Mouse (Mus musculus) hindbrain, embryonic 14.5 days (tissue): Measurements from ENCODE around the gene Cfb. TPM values are rescaled to one million over a fixed set of nuclear protein-coding genes. Genes with fewer than 3 reads are reported as not detected.

Experiments used
- ATAC-seq: fragments of 200-750 bp; cut with Nextera tagmentation; 2 replicates; pipeline ENCODE4 v1.8.0; 2017; ENCODE audit warnings: moderate number of reproducible peaks, mild to moderate bottlenecking, moderate TSS enrichment, moderate library complexity; ENCODE audit not compliant: low FRiP score
- DNase-seq: peaks from one replicate; pipeline ENCODE4 v3.0.0-alpha.2; 2015; ENCODE audit warnings: low spot score
- H3K27ac ChIP-seq: fragments of 300-500 bp; sonication (generic); 2 replicates; pipeline ENCODE4 v1.5.1; 2014; ENCODE audit warnings: mild to moderate bottlenecking, moderate library complexity
- H3K27me3 ChIP-seq: fragments of 300-500 bp; sonication (generic); 2 replicates; pipeline ENCODE4 v1.6.1; 2014; ENCODE audit warnings: mild to moderate bottlenecking, low read length, mixed read lengths; ENCODE audit not compliant: control insufficient read depth, insufficient read depth
- H3K36me3 ChIP-seq: fragments of 300-500 bp; sonication (generic); replicated peaks from 2 replicates; pipeline ENCODE4 v1.6.1; 2014; ENCODE audit not compliant: control insufficient read depth, insufficient read depth
- H3K4me1 ChIP-seq: fragments of 300-500 bp; sonication (generic); replicated peaks from 2 replicates; pipeline ENCODE4 v1.6.1; 2014; ENCODE audit warnings: antibody characterized with exemption, low read length, mixed read lengths; ENCODE audit not compliant: control insufficient read depth, insufficient read depth
- H3K4me2 ChIP-seq: fragments of 300-500 bp; sonication (generic); replicated peaks from 2 replicates; pipeline ENCODE4 v1.6.1; 2014; ENCODE audit warnings: mild to moderate bottlenecking, moderate library complexity
- H3K4me3 ChIP-seq: fragments of 300-500 bp; sonication (generic); replicated peaks from 2 replicates; pipeline ENCODE4 v1.5.1; 2014; ENCODE audit warnings: mild to moderate bottlenecking, low read length
- H3K9ac ChIP-seq: fragments of 300-500 bp; sonication (generic); 2 replicates; pipeline ENCODE4 v1.6.1; 2014
- H3K9me3 ChIP-seq: fragments of 300-500 bp; sonication (generic); 2 replicates; pipeline ENCODE4 v1.6.1; 2016; ENCODE audit warnings: low read length; ENCODE audit not compliant: control insufficient read depth
- WGBS: fragments of 180-500 bp; shearing (Covaris S2); extraction: QIAGEN DNeasy Blood & Tissue Kit; methylation state at CpG from one replicate; pipeline ENCODE4 v1.1.7; 2014; 5-methylcytosine and 5-hydroxymethylcytosine counted together
- polyA plus RNA-seq: library from polyadenylated mRNA; unstranded; fragments of >200 nt; fragmentation: Nextera tagmentation; extraction: Ambion mirVana; gene quantifications from 2 replicates; pipeline ENCODE4 v1.2.1, GENCODE M21; 2014

The Cfb gene
- polyA plus RNA-seq, 1 experiment from 2014 or later, result 2.3 TPM

DNA sequence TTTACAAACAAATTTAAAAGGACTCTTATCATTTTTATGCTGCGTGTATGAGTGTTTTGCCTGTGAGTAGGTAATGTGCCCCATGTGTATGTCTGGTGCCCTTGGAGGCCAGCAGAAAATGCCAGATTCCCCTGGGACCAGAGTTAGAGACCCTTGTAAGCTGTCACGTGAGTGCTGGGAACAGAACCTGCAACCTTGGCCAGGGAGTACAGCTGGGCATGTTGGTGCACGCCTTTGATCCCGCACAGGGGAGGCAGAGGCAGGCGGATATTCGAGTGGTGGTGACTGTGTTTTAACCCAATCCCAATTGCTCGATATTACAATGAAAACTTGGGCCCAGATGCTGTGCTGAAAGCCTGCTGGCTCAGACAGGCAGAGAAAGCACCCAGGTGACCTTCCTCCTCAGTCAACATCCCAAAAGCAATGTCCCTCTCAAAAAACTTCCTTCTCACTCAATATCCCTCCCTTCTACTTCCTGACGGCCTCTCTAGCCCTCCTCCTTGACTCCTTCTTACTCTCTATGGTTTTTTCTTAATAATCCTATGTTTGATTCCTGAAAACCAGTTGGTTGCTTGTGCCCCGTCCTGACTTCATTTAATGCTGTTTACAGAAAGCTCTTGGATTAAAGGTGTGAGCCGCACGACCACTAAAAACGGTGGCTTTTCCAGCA is 27.9 kb upstream of the Cfb start:
- Histone ChIP-seq H3K9me3 (no peaks in the 10 kb centered on the region), H3K27me3 (no peaks in the 10 kb centered on the region), H3K27ac (no peak overlapping the region), H3K4me1 (peaks cover 1% of the 10 kb centered on the region; the same call in 1 of the 2 replicates), H3K4me2 (no peak overlapping the region), H3K9ac (no peak overlapping the region), H3K36me3 (no peaks in the 10 kb centered on the region), H3K4me3 (no peak overlapping the region)
- WGBS, result 91% methylated on average over 12 of the region's 12 CpGs
- ATAC-seq (no peak), DNase-seq (no peak)

DNA sequence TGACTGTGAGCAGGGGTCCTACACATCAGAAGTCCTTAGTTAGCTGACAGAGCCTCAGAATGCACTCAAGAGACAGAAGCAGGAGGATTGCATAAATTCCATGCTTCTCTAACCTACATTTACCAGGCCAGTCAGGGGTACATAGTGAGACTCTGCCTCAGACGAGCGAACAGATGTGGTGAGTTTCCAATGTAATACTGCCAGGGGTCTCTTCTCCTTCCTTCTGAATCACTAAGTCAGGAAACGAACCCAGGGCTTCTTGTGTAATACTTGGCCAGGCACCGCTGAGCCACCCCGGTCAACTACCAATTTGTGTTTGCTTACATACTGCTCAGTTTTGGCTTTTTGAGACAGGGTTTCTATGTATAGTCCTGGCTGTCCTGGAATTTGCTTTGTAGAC is 25.6 kb upstream of the Cfb start:
- Histone ChIP-seq H3K9ac (no peak overlapping the region), H3K4me1 (no peaks in the 10 kb centered on the region), H3K27me3 (no peaks in the 10 kb centered on the region), H3K27ac (no peak overlapping the region), H3K9me3 (no peaks in the 10 kb centered on the region), H3K36me3 (no peaks in the 10 kb centered on the region), H3K4me2 (no peak overlapping the region), H3K4me3 (no peak overlapping the region)
- ATAC-seq (no peak), DNase-seq (no peak)
- WGBS, result 89% methylated on average over 5 of the region's 5 CpGs

DNA sequence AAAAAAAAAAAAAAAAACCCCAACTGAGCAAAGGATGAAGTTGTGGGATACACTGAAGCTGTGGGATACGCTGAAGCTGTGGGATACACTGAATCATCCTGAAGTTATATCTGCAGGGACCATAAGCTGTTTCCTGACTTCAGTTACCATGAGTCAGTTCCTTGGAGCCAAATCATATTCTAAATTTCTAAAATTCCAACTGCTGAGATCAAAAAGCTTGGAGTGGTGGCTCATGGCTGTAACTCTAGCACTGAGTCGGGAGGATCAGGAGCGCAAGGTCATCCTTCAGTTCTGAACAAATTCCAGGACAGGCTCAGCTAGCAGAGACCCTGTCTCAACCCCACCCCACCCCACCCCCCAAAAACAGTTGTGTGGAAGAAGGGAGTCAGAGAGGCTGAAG is 23.3 kb upstream of the Cfb start:
- no peak for ATAC-seq
- H3K4me2 ChIP-seq, result no peak overlapping the region
- no peak overlapping the region for H3K27ac ChIP-seq
- H3K9me3 ChIP-seq, result no peaks in the 10 kb centered on the region
- no peak overlapping the region for H3K9ac ChIP-seq
- WGBS, result 79% methylated on average over 3 of the region's 3 CpGs
- no peaks in the 10 kb centered on the region for H3K36me3 ChIP-seq
- no peaks in the 10 kb centered on the region for H3K4me1 ChIP-seq
- H3K27me3 ChIP-seq, result no peaks in the 10 kb centered on the region
- no peak for DNase-seq
- H3K4me3 ChIP-seq, result no peak overlapping the region

DNA sequence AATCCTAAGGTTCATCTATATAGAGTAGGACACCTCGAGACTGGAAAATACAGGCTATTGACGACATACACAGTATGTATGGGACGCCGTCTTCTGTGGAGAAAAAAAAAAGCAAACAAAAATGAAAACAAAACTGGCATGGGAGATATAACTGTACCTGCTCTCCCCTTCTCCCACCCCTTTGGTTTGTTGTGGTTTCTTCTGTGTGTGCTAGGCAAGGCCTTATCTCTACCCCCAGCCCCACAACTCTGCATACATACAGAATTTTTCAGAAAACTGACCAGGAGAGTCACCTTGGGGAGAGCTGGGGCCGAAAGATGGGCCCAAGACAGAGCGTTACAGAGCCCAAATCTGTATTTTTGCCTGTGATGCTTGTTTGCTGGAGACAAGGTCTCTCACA is 22.4 kb upstream of the Cfb start:
- ATAC-seq (no peak), DNase-seq (no peak)
- Histone ChIP-seq H3K36me3 (no peaks in the 10 kb centered on the region), H3K9me3 (no peaks in the 10 kb centered on the region), H3K4me3 (no peak overlapping the region), H3K9ac (no peak overlapping the region), H3K27me3 (no peaks in the 10 kb centered on the region), H3K4me2 (no peak overlapping the region), H3K27ac (no peak overlapping the region), H3K4me1 (no peaks in the 10 kb centered on the region)
- 91% methylated on average over 6 of the region's 6 CpGs for WGBS

DNA sequence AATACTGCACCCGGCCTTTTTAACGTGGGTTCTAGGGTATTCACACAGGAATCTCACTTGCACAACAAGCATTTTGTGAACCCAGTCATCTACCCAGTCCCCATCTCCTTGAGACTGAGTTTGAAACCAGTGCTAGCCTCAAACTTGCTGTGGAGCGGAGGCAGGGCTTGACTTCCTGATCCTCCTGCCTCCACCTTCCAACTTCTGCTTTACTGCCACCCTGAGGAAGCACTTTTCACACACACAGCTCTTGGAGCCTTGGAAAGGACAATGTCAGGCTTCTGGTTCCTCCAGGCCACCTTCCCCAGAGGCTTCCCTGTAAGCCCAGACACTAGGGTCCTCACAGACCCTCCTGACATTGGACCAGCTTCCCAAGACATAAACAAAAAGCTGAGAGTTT is 21.0 kb upstream of the Cfb start:
- no peak overlapping the region for H3K4me3 ChIP-seq
- no peak for DNase-seq
- H3K9ac ChIP-seq, result no peak overlapping the region
- no peak overlapping the region for H3K27ac ChIP-seq
- ATAC-seq, result no peak
- no peaks in the 10 kb centered on the region for H3K4me1 ChIP-seq
- H3K9me3 ChIP-seq, result no peaks in the 10 kb centered on the region
- H3K27me3 ChIP-seq, result no peaks in the 10 kb centered on the region
- 70% methylated on average over 3 of the region's 3 CpGs for WGBS
- H3K4me2 ChIP-seq, result no peak overlapping the region
- H3K36me3 ChIP-seq, result no peaks in the 10 kb centered on the region

DNA sequence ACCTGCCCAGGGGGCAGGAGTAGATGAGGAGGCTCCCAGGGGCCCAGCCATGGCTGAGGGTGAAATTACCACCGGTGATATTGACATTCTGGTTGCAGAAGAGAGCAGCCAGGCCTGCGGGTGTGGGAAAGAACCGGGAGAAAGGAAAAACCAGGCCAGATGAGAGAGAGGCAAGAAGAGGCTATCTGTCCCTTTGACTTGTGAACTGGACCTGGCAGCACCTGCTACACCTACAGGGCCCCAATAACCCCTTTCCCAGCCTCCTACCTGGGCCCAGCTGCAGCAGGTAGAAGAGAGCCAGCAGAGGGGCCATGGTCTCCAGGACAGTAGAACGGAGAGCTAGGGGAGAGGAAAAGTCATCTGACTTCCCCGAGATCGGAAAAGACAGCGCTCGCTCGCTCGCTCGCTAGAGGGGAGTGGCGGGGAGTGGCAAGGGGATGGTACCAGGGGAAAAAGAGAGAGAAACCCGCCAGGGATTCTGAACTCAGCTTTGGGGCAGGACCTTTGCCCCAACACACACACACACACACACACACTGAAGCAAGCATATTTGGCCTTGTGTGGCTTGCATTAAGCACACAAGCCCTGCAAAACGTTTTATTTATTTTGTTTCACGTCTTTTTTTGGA is 19.5 kb upstream of the Cfb start, which contains the start of gene Gm20547:
Gene Gm20547, minus strand, starts transcription at position 360 of the 628 bp plus-strand sequence.
- no peaks in the 10 kb centered on the region for H3K4me1 ChIP-seq
- no peak within 1 kb of the TSS for H3K4me3 ChIP-seq
- no peaks in the 10 kb centered on the region for H3K27me3 ChIP-seq
- H3K4me2 ChIP-seq, result no peak within 1 kb of the TSS
- no peak for ATAC-seq
- H3K9ac ChIP-seq, result no peak within 1 kb of the TSS
- H3K27ac ChIP-seq, result no peak within 1 kb of the TSS
- H3K36me3 ChIP-seq, result no peaks in the 10 kb centered on the region
- H3K9me3 ChIP-seq, result no peaks in the 10 kb centered on the region
- DNase-seq, result no peak
- 9% methylated on average over 15 of the region's 15 CpGs for WGBS

DNA sequence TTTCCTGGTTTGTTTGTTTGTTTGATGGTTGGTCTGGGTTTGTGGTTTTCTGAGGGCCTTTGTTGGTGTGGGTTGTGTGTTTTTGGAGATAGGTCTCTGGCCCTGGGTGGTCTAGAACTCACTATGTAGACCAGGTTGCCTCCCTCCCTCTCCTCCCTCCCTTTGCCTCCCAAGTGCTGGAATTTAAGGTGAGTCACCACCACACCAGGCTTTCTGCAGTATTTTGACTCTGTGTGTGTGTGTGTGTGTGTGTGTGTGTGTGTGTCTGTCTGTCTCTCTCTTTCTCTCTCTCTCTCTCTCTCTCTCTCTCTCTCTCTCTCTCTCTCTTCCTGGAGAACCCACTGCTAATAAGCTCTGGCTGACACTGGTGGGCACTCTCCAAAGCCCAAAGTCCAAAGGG is 18.8 kb upstream of the Cfb start:
- Histone ChIP-seq H3K36me3 (no peaks in the 10 kb centered on the region), H3K4me3 (no peak overlapping the region), H3K27ac (no peak overlapping the region), H3K4me1 (no peaks in the 10 kb centered on the region), H3K4me2 (no peak overlapping the region), H3K27me3 (no peaks in the 10 kb centered on the region), H3K9ac (no peak overlapping the region), H3K9me3 (no peaks in the 10 kb centered on the region)
- ATAC-seq, result no peak
- no peak for DNase-seq

DNA sequence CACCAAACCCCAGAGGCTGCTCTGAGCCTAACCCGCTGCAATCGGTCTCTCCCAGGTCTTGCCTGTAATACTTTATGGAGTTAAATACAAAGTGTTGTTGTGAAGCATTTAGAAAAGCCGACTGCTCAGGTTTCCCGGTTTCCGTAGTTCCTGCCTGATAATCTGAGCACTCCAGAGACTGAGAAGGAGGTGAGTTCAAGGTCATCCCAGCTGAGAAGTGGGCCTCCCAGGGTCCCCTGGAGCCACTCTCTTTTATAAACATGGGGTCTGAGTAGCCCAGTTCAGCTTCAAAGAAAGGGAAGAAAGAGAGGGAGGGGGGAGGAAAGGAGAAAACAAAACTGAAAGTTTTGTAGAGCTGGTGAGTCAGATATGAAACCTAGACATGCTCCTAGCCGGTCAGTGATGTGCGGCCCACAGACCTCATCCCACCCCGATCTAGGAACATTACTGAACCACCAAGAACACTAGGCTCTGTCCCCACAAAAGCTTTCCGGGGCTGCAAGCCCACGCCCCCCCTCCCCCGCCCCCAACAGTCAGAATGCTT is 17.1 kb upstream of the Cfb start, which contains the start of gene Zbtb12:
Gene Zbtb12, plus strand, starts transcription at position 148 of the 544 bp plus-strand sequence.
- DNase-seq (no peak), ATAC-seq (no peak)
- no peaks in the 10 kb centered on the region for H3K9me3 ChIP-seq
- WGBS, result 70% methylated on average over 11 of the region's 11 CpGs
- H3K4me3 ChIP-seq, result no peak within 1 kb of the TSS
- no peak within 1 kb of the TSS for H3K4me2 ChIP-seq
- H3K27ac ChIP-seq, result no peak within 1 kb of the TSS
- H3K9ac ChIP-seq, result no peak within 1 kb of the TSS
- no peaks in the 10 kb centered on the region for H3K36me3 ChIP-seq
- H3K27me3 ChIP-seq, result no peaks in the 10 kb centered on the region
- H3K4me1 ChIP-seq, result no peaks in the 10 kb centered on the region

DNA sequence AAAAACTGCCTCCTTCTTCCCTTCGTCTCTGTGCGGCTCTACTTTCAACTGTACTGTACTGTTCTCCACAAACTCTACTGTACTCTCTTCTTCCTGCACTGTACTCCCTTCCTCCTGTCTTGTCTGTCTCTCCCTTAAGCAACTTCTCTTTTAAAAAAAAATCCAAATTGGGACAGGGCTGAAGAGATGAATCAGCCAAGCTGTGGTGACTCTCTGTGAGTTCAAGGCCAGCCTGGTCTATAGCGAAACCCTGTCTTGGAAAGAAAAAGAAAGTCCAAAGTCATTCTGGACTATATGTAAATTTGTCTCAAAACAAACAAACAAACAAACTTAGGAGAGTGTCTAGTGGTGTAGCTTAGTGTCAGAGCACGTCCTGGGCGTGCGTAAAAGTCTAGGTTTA is 12.0 kb upstream of the Cfb start:
- WGBS, result 89% methylated on average over 6 of the region's 6 CpGs
- H3K9me3 ChIP-seq, result no peaks in the 10 kb centered on the region
- no peak overlapping the region for H3K4me2 ChIP-seq
- no peaks in the 10 kb centered on the region for H3K4me1 ChIP-seq
- ATAC-seq (no peak), DNase-seq (no peak)
- H3K27me3 ChIP-seq, result no peaks in the 10 kb centered on the region
- no peak overlapping the region for H3K27ac ChIP-seq
- H3K9ac ChIP-seq, result no peak overlapping the region
- H3K4me3 ChIP-seq, result no peak overlapping the region
- H3K36me3 ChIP-seq, result no peaks in the 10 kb centered on the region
